Mouse (Mus musculus): ENCODE data around the gene Sptan1. TPM values are rescaled to one million over a fixed set of nuclear protein-coding genes. Genes with fewer than 3 reads are reported as not detected.

Gene Sptan1
- polyA plus RNA-seq, 1 experiment from 2014 or later, result 224 TPM

- H3K27ac ChIP-seq (replicated peaks), result no peak overlapping the region
- 3% methylated on average over 3 of the region's 3 CpGs for WGBS
- no peaks in the 10 kb centered on the region for H3K27me3 ChIP-seq
- no peaks in the 10 kb centered on the region for H3K9me3 ChIP-seq
- H3K4me3 ChIP-seq, result no peak overlapping the region
- H3K4me2 ChIP-seq (replicated peaks), result peak overlapping the region; percentile 97
- no peak for ATAC-seq (replicated peaks)
- peaks cover 51% of the 10 kb centered on the region for H3K4me1 ChIP-seq
- no peak overlapping the region for H3K9ac ChIP-seq (replicated peaks)
- H3K36me3 ChIP-seq, result peaks cover 4% of the 10 kb centered on the region
These were observed 98.4 kb downstream of the Sptan1 start for GRCm38 (mm10) chr2:30063791-30064190.

GRCm38 (mm10) chr2:30064298-30064697 is 98.9 kb downstream of the Sptan1 start:
- Histone ChIP-seq H3K27ac (replicated peaks) (no peak overlapping the region), H3K4me1 (peaks cover 51% of the 10 kb centered on the region), H3K4me2 (replicated peaks) (0 out of 2 replicates have a peak overlapping the region, but pooled peaks have one; percentile 97), H3K36me3 (peaks cover 9% of the 10 kb centered on the region), H3K27me3 (no peaks in the 10 kb centered on the region), H3K4me3 (no peak overlapping the region), H3K9me3 (no peaks in the 10 kb centered on the region), H3K9ac (replicated peaks) (no peak overlapping the region)
- 49% methylated on average over 3 of the region's 3 CpGs for WGBS
- ATAC-seq (replicated peaks), result no peak

- 1% methylated on average over 46 of the region's 101 CpGs for WGBS
- Histone ChIP-seq H3K9ac (replicated peaks) (peak overlapping the region; percentile 98), H3K27me3 (no peaks in the 10 kb centered on the region), H3K4me1 (peaks cover 48% of the 10 kb centered on the region), H3K36me3 (peaks cover 23% of the 10 kb centered on the region), H3K9me3 (no peaks in the 10 kb centered on the region), H3K4me3 (peak overlapping the region; percentile 97), H3K4me2 (replicated peaks) (peak overlapping the region; percentile 74), H3K27ac (replicated peaks) (peak overlapping the region; percentile 99)
- peak; percentile 94 for ATAC-seq (replicated peaks)
These were observed 100.9 kb downstream of the Sptan1 start for GRCm38 (mm10) chr2:30066046-30066901.

- under 1% methylated on average over 61 of the region's 69 CpGs for WGBS
- peak overlapping the region; percentile 97 for H3K4me3 ChIP-seq
These were observed 101.9 kb downstream of the Sptan1 start for GRCm38 (mm10) chr2:30067031-30067888.

GRCm38 (mm10) chr2:30067962-30068361 is 102.6 kb downstream of the Sptan1 start:
- H3K36me3 ChIP-seq, result peaks cover 32% of the 10 kb centered on the region
- 9% methylated on average over 7 of the region's 7 CpGs for WGBS
- H3K4me3 ChIP-seq, result peak overlapping the region; percentile 97
- H3K4me1 ChIP-seq, result peaks cover 31% of the 10 kb centered on the region
- H3K9ac ChIP-seq (replicated peaks), result peak overlapping the region; percentile 98
- H3K27ac ChIP-seq (replicated peaks), result no peak overlapping the region
- H3K27me3 ChIP-seq, result no peaks in the 10 kb centered on the region
- H3K9me3 ChIP-seq, result no peaks in the 10 kb centered on the region
- ATAC-seq (replicated peaks), result no peak
- H3K4me2 ChIP-seq (replicated peaks), result peak overlapping the region; percentile 68

More at GRCm38 (mm10) chr2:30067031-30067888, 101.9 kb downstream of the Sptan1 start:
- no peaks in the 10 kb centered on the region for H3K27me3 ChIP-seq
- peak; percentile 48 for ATAC-seq (replicated peaks)
- H3K9ac ChIP-seq (replicated peaks), result peak overlapping the region; percentile 98
- H3K27ac ChIP-seq (replicated peaks), result peak overlapping the region; percentile 99
- H3K36me3 ChIP-seq, result peaks cover 26% of the 10 kb centered on the region
- peaks cover 38% of the 10 kb centered on the region for H3K4me1 ChIP-seq
- no peaks in the 10 kb centered on the region for H3K9me3 ChIP-seq
- peak overlapping the region; percentile 68 for H3K4me2 ChIP-seq (replicated peaks)

- Histone ChIP-seq H3K4me3 (no peak overlapping the region), H3K4me1 (peaks cover 17% of the 10 kb centered on the region), H3K4me2 (replicated peaks) (no peak overlapping the region), H3K9ac (replicated peaks) (no peak overlapping the region), H3K36me3 (peaks cover 34% of the 10 kb centered on the region), H3K27ac (replicated peaks) (no peak overlapping the region), H3K9me3 (no peaks in the 10 kb centered on the region), H3K27me3 (no peaks in the 10 kb centered on the region)
- no peak for ATAC-seq (replicated peaks)
- 67% methylated on average over 7 of the region's 7 CpGs for WGBS
These were observed 107.5 kb downstream of the Sptan1 start for GRCm38 (mm10) chr2:30072875-30073274.

GRCm38 (mm10) chr2:30073285-30073684 is 107.9 kb downstream of the Sptan1 start:
- no peak overlapping the region for H3K4me3 ChIP-seq
- no peaks in the 10 kb centered on the region for H3K9me3 ChIP-seq
- no peak overlapping the region for H3K27ac ChIP-seq (replicated peaks)
- ATAC-seq (replicated peaks), result no peak
- no peak overlapping the region for H3K4me2 ChIP-seq (replicated peaks)
- peaks cover 34% of the 10 kb centered on the region for H3K36me3 ChIP-seq
- H3K27me3 ChIP-seq, result no peaks in the 10 kb centered on the region
- no peak overlapping the region for H3K9ac ChIP-seq (replicated peaks)
- peaks cover 17% of the 10 kb centered on the region for H3K4me1 ChIP-seq
- WGBS, result 79% methylated on average over 3 of the region's 3 CpGs

- Histone ChIP-seq H3K36me3 (peaks cover 13% of the 10 kb centered on the region), H3K27me3 (no peaks in the 10 kb centered on the region), H3K27ac (replicated peaks) (no peak overlapping the region), H3K4me1 (peaks cover 14% of the 10 kb centered on the region), H3K9ac (replicated peaks) (no peak overlapping the region), H3K4me2 (replicated peaks) (no peak overlapping the region), H3K4me3 (no peak overlapping the region), H3K9me3 (no peaks in the 10 kb centered on the region)
- ATAC-seq (replicated peaks), result no peak
- WGBS, result 94% methylated on average over 3 of the region's 3 CpGs
These were observed 110.3 kb downstream of the Sptan1 start for GRCm38 (mm10) chr2:30075625-30076024.

GRCm38 (mm10) chr2:30076439-30076838 is 111.1 kb downstream of the Sptan1 start:
- Histone ChIP-seq H3K9ac (replicated peaks) (no peak overlapping the region), H3K27me3 (no peaks in the 10 kb centered on the region), H3K4me1 (peaks cover 14% of the 10 kb centered on the region), H3K4me2 (replicated peaks) (no peak overlapping the region), H3K9me3 (no peaks in the 10 kb centered on the region), H3K4me3 (no peak overlapping the region), H3K36me3 (peaks cover 11% of the 10 kb centered on the region), H3K27ac (replicated peaks) (no peak overlapping the region)
- ATAC-seq (replicated peaks), result no peak
- 90% methylated on average over 9 of the region's 9 CpGs for WGBS

GRCm38 (mm10) chr2:30076959-30077358 is 111.6 kb downstream of the Sptan1 start:
- Histone ChIP-seq H3K36me3 (peaks cover 9% of the 10 kb centered on the region), H3K9ac (replicated peaks) (peak overlapping the region; percentile 29), H3K27me3 (no peaks in the 10 kb centered on the region), H3K4me1 (peaks cover 14% of the 10 kb centered on the region), H3K9me3 (no peaks in the 10 kb centered on the region), H3K27ac (replicated peaks) (no peak overlapping the region), H3K4me3 (peak overlapping the region; percentile 44), H3K4me2 (replicated peaks) (peak overlapping the region; percentile 94)
- WGBS, result 64% methylated on average over 6 of the region's 6 CpGs
- ATAC-seq (replicated peaks), result peak; percentile 5; the same call in 1 of the 2 replicates

- Histone ChIP-seq H3K9ac (replicated peaks) (peak within 1 kb of the TSS; percentile 34), H3K36me3 (peaks cover 4% of the 10 kb centered on the region), H3K9me3 (no peaks in the 10 kb centered on the region), H3K4me2 (replicated peaks) (peak within 1 kb of the TSS; percentile 94), H3K27ac (replicated peaks) (0 out of 2 replicates have a peak within 1 kb of the TSS, but pooled peaks have one; percentile 19), H3K4me1 (peaks cover 14% of the 10 kb centered on the region), H3K27me3 (no peaks in the 10 kb centered on the region), H3K4me3 (peak within 1 kb of the TSS; percentile 44)
- ATAC-seq (replicated peaks), result peak; percentile 80
- WGBS, result under 1% methylated on average over 52 of the region's 53 CpGs
These were observed 112.4 kb downstream of the Sptan1 start, which contains the start of gene Pkn3 for GRCm38 (mm10) chr2:30077502-30078348. TSS of gene Pkn3 (plus strand) at chr2:30077684.
